Mouse (Mus musculus) megakaryocyte, adult 5-6 weeks (primary cell): Measurements from ENCODE around the gene Dclk1. TPM values are rescaled to one million over a fixed set of nuclear protein-coding genes. Genes with fewer than 3 reads are reported as not detected.

Experiments
- ATAC-seq: 2 replicates; pipeline ENCODE4 v1.8.0; 2016; ENCODE audit warnings: mild to moderate bottlenecking, inconsistent platforms; ENCODE audit not compliant: poor library complexity, severe bottlenecking
- total RNA-seq, 2 experiments: library from RNA; stranded (forward) in 1 of 2; stranded (reverse) in 1 of 2; fragments of 153-499, 151-499 nt in 1 of 2; fragments of 221-1000, 200-1000 nt in 1 of 2; gene quantifications; 2 replicates each; pipeline versions ENCODE4 v1.2.3 to v1.2.4; 2015 to 2017

Dclk1 gene
- total RNA-seq, 2 experiments from 2014 or later = not detected

- no peak for ATAC-seq
These were observed 151.4 kb downstream of the Dclk1 start for GRCm38 (mm10) chr3:55393549-55393948.

- ATAC-seq = no peak
These were observed 154.6 kb downstream of the Dclk1 start for GRCm38 (mm10) chr3:55396792-55397191.

DNA sequence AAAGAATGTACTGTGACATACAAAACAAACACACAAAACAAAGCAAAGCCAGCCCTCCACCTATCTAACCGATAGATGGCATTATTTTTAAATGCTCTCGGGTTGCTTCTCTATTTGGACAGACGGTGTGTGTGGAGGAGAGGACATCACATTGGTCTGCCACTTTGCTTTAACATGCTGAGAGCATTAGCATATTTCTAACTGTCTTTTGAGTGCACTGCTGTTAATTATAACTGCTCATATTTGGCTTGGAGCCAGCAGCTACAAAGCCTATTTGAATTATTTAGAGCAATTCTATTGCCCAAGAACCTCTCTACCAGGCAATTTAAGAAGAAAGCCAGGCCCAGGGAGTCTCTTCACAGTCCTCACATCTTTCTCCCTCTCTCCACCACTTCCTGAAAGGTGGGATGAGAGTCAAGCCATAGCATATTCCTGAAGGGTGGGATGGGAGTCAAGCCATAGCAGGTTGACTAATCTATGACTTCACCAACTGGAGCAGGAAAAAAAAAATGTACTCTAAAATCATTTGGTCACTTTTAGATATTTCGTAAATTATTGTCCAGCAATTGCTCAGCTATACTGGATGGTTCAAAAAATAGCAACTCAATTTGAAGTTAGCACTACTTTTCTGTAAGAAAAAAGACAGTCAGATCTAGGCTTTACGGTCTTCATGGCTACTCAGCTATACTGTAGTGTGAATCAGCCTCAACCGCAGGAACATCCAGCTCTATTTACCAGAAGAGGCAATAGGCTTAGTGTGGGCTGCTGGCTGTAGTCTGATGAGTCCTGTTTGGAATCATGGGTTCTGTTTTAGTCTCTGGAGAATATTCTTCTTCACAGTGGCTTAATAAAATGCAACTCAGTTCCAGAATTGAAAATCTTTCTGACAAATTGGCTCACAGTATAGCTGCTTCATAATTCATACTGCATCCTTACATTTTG, 155.9 kb downstream of the Dclk1 start:
- ATAC-seq = no peak

GRCm38 (mm10) chr3:55401236-55401635, 159.1 kb downstream of the Dclk1 start:
- no peak for ATAC-seq

DNA sequence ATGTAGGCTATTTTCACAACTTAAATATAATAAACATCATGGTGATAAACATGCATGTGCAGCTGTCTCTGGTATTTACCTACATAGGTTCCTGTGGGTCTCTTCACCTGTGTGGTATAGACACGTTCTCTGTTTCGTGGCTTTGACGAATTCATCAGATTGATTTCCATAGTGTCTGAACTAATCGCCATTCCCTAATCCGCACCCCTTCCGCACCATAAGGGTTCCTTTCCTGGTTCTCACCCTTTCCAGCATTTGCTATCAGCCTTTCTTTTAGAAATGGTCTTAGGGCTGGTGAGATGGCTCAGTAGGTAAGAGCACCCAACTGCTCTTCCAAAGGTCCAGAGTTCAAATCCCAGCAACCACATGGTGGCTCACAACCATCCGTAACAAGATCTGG, 162.6 kb downstream of the Dclk1 start:
- ATAC-seq = no peak

DNA sequence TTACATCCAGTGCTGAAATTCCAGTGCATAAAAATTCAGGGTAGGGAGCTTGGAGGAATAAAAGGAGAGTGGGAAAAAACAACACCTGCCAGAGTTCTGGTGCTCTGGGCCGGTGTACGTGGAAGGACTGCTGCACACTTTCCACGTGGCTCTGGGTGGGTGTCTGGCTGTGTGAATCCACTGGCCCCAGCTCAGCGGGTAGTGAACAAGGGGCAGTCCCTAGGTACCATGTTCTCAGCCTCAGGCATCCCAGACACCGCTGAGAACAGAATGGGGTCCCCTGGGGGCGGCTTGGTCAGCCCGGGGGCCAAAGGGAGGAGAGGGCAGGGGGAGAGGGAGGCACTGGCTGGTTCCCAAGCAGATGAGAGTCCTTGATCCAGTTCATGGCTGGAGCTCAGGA, 164.5 kb downstream of the Dclk1 start:
- no peak for ATAC-seq

GRCm38 (mm10) chr3:55411547-55411946, 169.4 kb downstream of the Dclk1 start:
- no peak for ATAC-seq

DNA sequence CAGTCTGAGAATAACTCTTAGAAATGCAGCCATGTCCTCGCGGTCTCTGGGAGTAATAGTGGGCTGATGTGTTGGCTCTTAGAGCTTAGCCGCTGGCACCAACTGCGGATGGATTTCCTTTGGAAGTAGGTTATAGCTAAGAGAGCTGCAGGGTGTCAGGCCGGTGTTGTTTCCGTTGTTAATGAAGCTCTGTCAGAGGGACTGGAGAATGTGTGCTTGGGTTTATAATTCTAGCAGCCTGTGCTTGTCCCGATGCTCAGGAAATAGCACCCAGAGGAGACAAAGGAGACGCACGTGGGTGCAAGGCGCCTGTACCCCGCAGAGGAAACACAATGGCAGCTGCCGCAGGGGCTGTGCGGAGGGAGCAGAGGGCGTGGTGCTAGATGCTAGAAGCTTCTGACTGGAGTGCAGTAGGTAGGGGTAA, 173.4 kb downstream of the Dclk1 start:
- ATAC-seq = no peak

GRCm38 (mm10) chr3:55418845-55419244, 176.7 kb downstream of the Dclk1 start:
- no peak for ATAC-seq

GRCm38 (mm10) chr3:55419334-55419733, 177.2 kb downstream of the Dclk1 start:
- no peak for ATAC-seq

GRCm38 (mm10) chr3:55420436-55421083, 178.4 kb downstream of the Dclk1 start:
- no peak for ATAC-seq

DNA sequence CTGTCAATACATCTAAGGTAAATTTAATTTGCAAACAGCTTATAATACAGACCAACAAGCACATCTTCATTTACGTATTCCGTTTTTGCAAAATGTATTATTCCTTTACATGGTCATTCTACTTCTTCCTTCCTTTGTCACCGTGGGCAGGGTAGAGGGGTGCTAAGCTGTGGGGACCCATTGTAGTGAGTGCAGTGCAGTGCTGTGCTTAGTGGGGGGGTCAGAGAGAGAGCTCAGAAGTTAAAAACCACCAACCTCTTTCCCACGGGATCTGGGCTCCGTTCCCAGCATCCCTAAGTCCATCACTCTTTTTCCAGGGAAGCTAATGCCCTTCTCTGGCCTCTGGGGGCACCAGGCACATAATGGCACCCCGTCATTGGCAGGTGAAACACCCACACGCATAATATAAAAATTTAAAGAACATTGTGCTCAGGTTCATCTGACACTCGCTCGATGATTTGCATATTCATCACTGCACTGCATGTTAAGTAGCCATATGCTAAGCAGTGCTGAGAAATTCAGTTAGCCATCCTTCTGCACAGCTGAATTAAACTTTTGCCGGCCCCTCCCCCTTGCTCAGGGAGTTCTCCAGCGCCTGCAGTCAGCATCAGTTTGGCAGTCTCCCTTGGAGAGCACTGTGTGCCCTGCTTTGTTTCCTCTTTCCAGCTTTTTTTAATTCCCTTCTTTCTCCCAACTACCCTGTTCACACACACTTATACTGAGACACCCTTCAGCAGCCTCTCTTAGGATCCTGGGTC, 181.7 kb downstream of the Dclk1 start:
- no peak for ATAC-seq

DNA sequence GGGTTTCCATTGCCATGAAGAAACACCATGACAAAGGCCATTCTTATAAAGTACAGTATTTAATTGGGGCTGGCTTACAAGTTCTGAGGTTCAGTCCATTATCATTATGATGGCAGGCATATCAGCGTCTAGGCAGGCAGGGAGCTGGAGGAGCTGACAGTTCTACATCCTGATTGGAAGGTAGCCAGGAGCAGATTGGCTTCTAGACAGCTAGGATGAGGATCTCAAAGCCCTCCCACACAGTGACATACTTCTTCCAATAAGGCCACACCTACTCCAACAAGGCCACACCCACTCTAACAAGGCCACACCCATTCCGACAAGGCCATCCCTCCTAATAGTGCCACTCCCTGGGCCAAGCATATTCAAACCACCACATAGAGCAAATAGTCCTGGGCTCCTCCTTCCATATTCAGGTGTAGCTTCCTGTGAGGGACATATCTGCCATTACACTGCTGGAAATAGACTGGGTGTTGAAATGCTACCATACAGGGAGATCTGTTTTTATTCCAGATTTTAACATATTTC, 187.9 kb downstream of the Dclk1 start:
- ATAC-seq = no peak

DNA sequence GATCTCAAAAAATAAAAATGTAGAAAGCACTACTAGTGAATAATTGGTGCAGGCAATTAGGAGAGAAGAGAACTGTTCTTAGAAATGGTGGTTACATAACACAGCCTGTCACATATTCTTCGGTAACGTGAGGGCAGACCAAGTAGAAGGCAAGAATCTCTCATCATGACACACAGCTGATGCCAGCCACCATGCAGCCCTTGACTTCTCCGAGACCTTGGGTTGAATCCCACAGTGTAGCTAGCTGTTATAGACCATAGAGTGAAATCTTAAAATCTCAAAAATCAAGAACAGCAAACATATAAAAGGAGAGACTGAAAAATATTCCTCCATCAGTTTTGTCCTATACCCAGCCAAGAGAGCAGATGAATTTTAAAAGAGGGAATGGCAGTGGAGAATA, 189.1 kb downstream of the Dclk1 start:
- no peak for ATAC-seq

- no peak for ATAC-seq
These were observed 192.1 kb downstream of the Dclk1 start for GRCm38 (mm10) chr3:55434276-55434675.

- ATAC-seq = no peak
These were observed 196.8 kb downstream of the Dclk1 start for GRCm38 (mm10) chr3:55438824-55439446.

DNA sequence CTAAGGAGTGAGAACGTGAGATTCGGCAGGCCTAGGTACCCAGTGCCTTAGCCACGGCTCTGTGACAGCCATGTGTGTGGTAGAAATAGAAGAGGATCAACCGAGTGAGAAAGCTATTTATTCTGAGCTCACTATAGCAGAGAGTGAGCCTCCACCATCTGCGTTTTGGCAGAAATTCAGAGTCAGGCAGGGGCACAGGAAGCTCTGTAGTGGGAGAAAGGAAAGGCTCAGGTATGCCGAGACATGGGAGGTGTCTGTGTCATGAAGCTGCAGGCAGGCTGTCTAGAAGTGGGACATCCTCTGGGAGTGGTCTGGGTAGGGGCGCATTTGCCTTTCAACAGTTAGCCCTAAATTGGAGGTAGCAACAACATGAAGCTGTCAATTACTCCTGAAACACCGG, 198.2 kb downstream of the Dclk1 start:
- no peak for ATAC-seq

- ATAC-seq = no peak
These were observed 200.0 kb downstream of the Dclk1 start for GRCm38 (mm10) chr3:55442012-55442645.

GRCm38 (mm10) chr3:55443271-55443670, 201.1 kb downstream of the Dclk1 start:
- no peak for ATAC-seq

GRCm38 (mm10) chr3:55443725-55444124, 201.6 kb downstream of the Dclk1 start:
- ATAC-seq = no peak
